Comparison of ENCODE assay signal across 9 mouse cellular contexts in the genomic region with DNA sequence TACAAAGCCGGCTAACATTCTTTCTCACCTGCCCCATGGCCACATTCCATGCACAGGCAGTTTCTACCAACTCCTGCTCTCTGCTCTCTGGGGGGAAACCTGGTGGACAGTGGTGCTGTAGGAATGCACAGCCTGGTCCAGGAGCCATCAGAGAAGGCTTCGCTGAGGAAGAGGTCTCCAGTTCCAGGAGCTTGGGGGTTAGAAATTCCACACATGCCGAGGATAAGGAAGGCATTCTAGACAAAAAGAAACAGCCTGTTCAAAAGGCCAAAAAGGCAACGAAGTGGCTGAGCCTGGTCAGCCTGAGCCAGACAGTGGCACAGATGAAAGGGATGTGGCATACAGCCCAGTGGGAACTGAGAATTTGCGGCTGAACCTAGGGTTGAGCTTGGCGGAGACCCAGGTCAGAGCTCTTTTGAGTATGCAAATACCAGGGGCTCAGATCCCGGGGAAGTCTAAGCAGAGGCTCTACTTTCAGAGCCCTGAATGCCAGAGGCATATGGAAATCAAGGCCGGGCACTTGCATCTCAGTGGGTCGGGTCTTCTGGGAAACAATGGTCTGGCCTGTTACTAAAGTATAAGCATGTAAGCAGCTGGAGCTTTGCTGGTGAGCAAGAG. TPM values are rescaled to one million over a fixed set of nuclear protein-coding genes. Genes with fewer than 3 reads are reported as not detected.
DNase-seq lines count a peak whose midpoint lies in the region; ATAC-seq lines count a peak whose summit lies in the region.
"Had no signal": no experiment of that assay in that cellular context is flagged by ENCODE, and none has a peak within 500 bp of the region (broad histone marks: within the 10 kb centered on the region; RNA-seq: fewer than 3 reads in every experiment).

No protein-coding gene starts in this region.

- no peak overlapping the region for H3K4me2 ChIP-seq in forebrain, embryonic 13.5 days
- no peak overlapping the region for H3K4me2 ChIP-seq in forebrain, embryonic 11.5 days (ENCODE audit: low read depth, low read length, severe bottlenecking)
- peak overlapping the region; percentile 7; the same call in 1 of the 2 replicates for H3K4me2 ChIP-seq in heart, embryonic 14.5 days (ENCODE audit: low read length)

- no peak for DNase-seq in forebrain, embryonic 11.5 days (ENCODE audit: low spot score)
- peak; percentile 67 to 73 for DNase-seq in right cerebral cortex, postnatal 10 days (ENCODE audit: low spot score in 2 of 2)
- no peak for DNase-seq in right cerebral cortex, postnatal 14 days
- DNase-seq in retina, embryonic 14.5 days (ENCODE audit: low spot score): no peak
- no peak for DNase-seq in ovary, adult 18-20 months (ENCODE audit: low spot score)

- H3K27me3 ChIP-seq in forebrain, embryonic 13.5 days: 0 out of 2 replicates have a peak, but pooled peaks cover 2% of the 10 kb centered on the region
- H3K27me3 ChIP-seq in forebrain, embryonic 11.5 days (ENCODE audit: control insufficient read depth, insufficient read depth, low read length): no peaks in the 10 kb centered on the region
- H3K27me3 ChIP-seq in heart, embryonic 14.5 days (ENCODE audit: control insufficient read depth, insufficient read depth, low read length): no peaks in the 10 kb centered on the region

- H3K4me1 ChIP-seq in forebrain, embryonic 13.5 days: peaks cover 8% of the 10 kb centered on the region; the same call in 1 of the 2 replicates
- H3K4me1 ChIP-seq in forebrain, embryonic 11.5 days (replicated peaks; ENCODE audit: control insufficient read depth, insufficient read depth, low read length): no peaks in the 10 kb centered on the region
- H3K4me1 ChIP-seq in heart, embryonic 14.5 days (ENCODE audit: control insufficient read depth in 2 of 2, insufficient read depth in 2 of 2, low read length in 2 of 2): peaks cover 12 to 13% of the 10 kb centered on the region in 2 experiments

- H3K27ac ChIP-seq in forebrain, embryonic 13.5 days: 0 out of 2 replicates have a peak overlapping the region, but pooled peaks have one; percentile 6
- no peak overlapping the region for H3K27ac ChIP-seq in forebrain, embryonic 11.5 days (ENCODE audit: low read depth, low read length)
- peak overlapping the region; percentile 85 to 86 for H3K27ac ChIP-seq in heart, embryonic 14.5 days (replicated peaks in 1 of 2; ENCODE audit: control insufficient read depth in 1 of 2, insufficient read depth in 1 of 2, low read depth in 2 of 2, low read length in 2 of 2)

- H3K36me3 ChIP-seq in forebrain, embryonic 13.5 days (ENCODE audit: poor library complexity, severe bottlenecking): no peaks in the 10 kb centered on the region
- H3K36me3 ChIP-seq in forebrain, embryonic 11.5 days (ENCODE audit: control insufficient read depth, insufficient read depth, low read length): no peaks in the 10 kb centered on the region
- H3K36me3 ChIP-seq in heart, embryonic 14.5 days (ENCODE audit: control insufficient read depth, insufficient read depth, low read length): no peaks in the 10 kb centered on the region

- H3K4me3 ChIP-seq in forebrain, embryonic 13.5 days: no peak overlapping the region
- no peak overlapping the region for H3K4me3 ChIP-seq in forebrain, embryonic 11.5 days (ENCODE audit: low read depth, low read length)
- H3K4me3 ChIP-seq in heart, embryonic 14.5 days (ENCODE audit: control insufficient read depth in 1 of 2, insufficient read depth in 1 of 2, low read depth in 1 of 2, low read length in 2 of 2): no peak overlapping the region
- H3K4me3 ChIP-seq: erythroblast, embryonic 14.5 days had no signal

- no peaks in the 10 kb centered on the region for H3K9me3 ChIP-seq in forebrain, embryonic 13.5 days (replicated peaks)
- H3K9me3 ChIP-seq in forebrain, embryonic 11.5 days (ENCODE audit: control insufficient read depth, low read length): no peaks in the 10 kb centered on the region
- no peaks in the 10 kb centered on the region for H3K9me3 ChIP-seq in heart, embryonic 14.5 days (ENCODE audit: control insufficient read depth, low read length)

- 10% methylated on average over 9 of the region's 9 CpGs for WGBS in forebrain, embryonic 13.5 days
- 15% methylated on average over 9 of the region's 9 CpGs for WGBS in forebrain, embryonic 11.5 days
- 7% methylated on average over 9 of the region's 9 CpGs for WGBS in heart, embryonic 14.5 days

- H3K9ac ChIP-seq in forebrain, embryonic 13.5 days: no peak overlapping the region
- no peak overlapping the region for H3K9ac ChIP-seq in forebrain, embryonic 11.5 days (ENCODE audit: low read length)
- 0 out of 2 replicates have a peak overlapping the region, but pooled peaks have one; percentile 23 for H3K9ac ChIP-seq in heart, embryonic 14.5 days (ENCODE audit: low read length)

- peak; percentile 65; the same call in 1 of the 2 replicates for ATAC-seq in forebrain, embryonic 13.5 days
- ATAC-seq in forebrain, embryonic 11.5 days (replicated peaks; ENCODE audit: low FRiP score): no peak
- ATAC-seq in heart, embryonic 14.5 days (ENCODE audit: insufficient number of reproducible peaks, insufficient read depth, low FRiP score, low read depth): peak; percentile 68
- ATAC-seq in megakaryocyte, adult 5-6 weeks (ENCODE audit: poor library complexity, severe bottlenecking): peak; percentile 51

RNA-seq across cellular contexts. Expression of gene Tm9sf4, which starts 21.0 kb away (rescaled TPM):
- 59.4 and 65.7 TPM in 2 replicates for polyA plus RNA-seq in forebrain, embryonic 13.5 days (2015; fragmentation: Nextera tagmentation; extraction: Ambion mirVana)
- polyA plus RNA-seq in forebrain, embryonic 11.5 days (2014; fragmentation: Nextera tagmentation; extraction: Ambion mirVana): 71.8 and 79.4 TPM in 2 replicates
- 59.6 and 67.9 TPM in 2 replicates for polyA plus RNA-seq in heart, embryonic 14.5 days (2014; fragmentation: Nextera tagmentation; extraction: Ambion mirVana)
- 50.1 and 56.9 TPM in 2 replicates for total RNA-seq in megakaryocyte, adult 5-6 weeks (2015)
- 78.7 and 85.5 TPM in 2 replicates for total RNA-seq in megakaryocyte, adult 5-6 weeks (2017)

RNA-seq across cellular contexts. Expression of gene Hck, which starts 31.8 kb away (rescaled TPM):
- polyA plus RNA-seq in forebrain, embryonic 13.5 days (2015; fragmentation: Nextera tagmentation; extraction: Ambion mirVana): 0.91 and 1.1 TPM in 2 replicates
- 1.8 TPM in 2 replicates for polyA plus RNA-seq in forebrain, embryonic 11.5 days (2014; fragmentation: Nextera tagmentation; extraction: Ambion mirVana)
- 1.9 and 2.5 TPM in 2 replicates for polyA plus RNA-seq in heart, embryonic 14.5 days (2014; fragmentation: Nextera tagmentation; extraction: Ambion mirVana)
- total RNA-seq in megakaryocyte, adult 5-6 weeks (2015): 207 and 212 TPM in 2 replicates
- total RNA-seq in megakaryocyte, adult 5-6 weeks (2017): 279 and 282 TPM in 2 replicates

Comparison
In these comparisons a context has a peak if more than half of its experiments do, and no peak if none do; other contexts are left out.
1. DNase-seq: peak in right cerebral cortex, postnatal 10 days (2 of 2); none in forebrain, embryonic 11.5 days (single experiment), right cerebral cortex, postnatal 14 days (single experiment), retina, embryonic 14.5 days (single experiment) and ovary, adult 18-20 months (single experiment).